Mouse (Mus musculus): ENCODE measurements at regions not wholly inside any gene's neighbourhood (a gene's known extent, or its start where the extent isn't known, plus 50 kb on each side); places are given as distances from the start of the nearest gene placed in this dataset.
"Not testable (repeated sequence)": the region's sequence is repeated elsewhere in the genome, so short reads cannot be mapped to it uniquely, and the experiment has no call there.

DNA sequence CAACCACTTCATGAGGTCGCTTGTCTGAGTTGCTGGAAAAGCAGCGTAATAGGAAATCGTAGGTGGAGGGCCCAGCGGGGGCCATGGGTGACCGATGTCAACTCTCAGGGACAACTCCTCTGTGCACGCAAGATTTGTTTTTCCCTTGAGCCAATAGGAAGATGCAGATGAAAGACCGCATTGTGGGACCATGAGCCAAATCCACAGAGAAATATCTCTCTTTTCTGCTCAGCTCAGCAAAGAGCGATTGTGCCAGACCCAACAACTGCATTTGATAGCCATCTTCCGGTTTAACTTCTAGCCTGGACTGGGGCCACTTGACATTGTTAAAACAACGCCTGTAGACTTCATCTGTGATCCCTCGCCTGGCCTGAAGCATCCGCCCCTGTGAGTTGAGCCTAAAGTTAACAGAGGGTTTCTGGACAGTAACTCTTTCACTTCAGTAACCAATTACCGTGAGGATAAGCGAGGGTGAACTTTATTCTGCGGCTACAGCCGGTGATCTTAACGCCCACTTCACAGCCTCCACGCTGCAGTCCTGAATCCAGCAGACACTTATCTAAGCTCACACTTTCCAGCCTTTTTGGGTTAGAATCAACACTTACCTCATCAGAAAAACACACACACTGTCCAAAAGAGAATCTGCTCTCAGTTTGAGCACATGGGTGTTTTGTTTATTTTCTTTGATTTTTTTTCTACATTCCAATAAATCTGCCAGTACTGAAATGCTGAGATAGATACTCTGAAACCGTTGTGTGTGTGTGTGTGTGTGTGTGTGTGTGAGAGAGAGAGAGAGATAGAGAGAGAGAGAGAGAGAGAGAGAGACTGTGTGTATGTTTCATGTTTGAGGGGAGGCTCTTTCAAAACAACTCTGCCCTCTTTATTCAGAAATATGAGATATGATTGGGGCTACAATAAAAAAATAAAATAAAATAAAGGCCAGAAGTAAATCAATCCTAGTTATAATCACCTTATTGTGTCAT is 111.9 kb downstream of the Tomm20 start:
- DNase-seq (ENCODE audit: low spot score): no peak

DNA sequence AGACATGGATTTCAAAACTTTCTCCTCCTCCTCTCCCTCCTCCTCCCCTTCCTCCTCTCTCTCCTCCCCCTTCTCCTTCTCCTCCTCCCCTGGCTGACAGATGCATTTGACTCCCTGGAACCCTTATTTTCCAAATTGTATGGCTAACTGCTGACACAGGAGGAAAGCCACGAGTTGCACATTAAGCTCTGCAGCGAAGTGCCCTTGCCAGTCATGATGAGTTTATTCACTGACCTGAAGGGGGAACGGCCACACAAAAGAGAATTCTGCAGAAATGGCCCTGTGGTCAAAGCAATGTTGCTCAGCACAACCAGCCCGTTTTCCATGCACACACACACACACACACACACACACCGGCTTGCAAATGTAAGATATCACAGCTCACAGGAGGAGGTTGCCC is 112.6 kb downstream of the Tomm20 start:
- no peak for DNase-seq (ENCODE audit: low spot score)

DNA sequence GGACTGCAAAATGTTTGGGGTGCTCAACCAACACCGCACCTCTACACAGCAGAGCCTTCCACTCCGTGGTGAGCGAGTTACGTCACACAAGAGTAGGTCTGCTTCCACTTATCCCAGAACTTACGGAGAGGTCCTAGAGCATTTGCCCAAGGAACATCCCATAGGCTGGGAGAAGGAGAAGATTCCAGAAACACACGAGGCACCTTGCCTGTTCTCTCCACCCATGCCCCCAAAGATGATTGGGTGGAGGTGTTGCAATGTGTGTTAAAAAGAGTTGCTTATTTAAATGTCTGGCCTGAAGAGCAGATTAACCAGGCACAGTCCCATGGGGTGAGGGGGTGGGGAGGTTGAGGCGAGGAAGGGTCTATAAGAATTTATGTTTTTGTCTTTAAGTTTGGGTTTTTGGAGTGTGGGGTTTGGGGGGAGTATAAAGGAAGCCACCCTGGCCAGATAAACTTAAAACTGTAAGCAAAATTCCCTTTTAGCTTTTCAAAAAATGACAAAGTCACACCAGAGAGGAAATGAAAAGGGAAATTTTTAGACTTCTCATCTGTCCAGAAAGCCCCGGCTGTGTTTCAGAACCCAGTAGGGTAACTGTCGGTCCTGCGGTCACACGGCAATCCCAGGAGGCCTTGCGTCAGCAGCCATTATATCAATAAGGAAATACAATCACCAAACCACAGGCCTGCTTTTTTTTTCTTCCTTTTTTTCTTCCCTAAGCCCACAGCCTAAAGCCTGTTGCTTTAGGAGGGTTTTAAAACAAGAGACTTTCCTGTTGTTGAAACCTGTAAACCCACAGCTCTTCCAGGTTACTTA is 113.3 kb downstream of the Tomm20 start:
- DNase-seq (ENCODE audit: low spot score): no peak

DNA sequence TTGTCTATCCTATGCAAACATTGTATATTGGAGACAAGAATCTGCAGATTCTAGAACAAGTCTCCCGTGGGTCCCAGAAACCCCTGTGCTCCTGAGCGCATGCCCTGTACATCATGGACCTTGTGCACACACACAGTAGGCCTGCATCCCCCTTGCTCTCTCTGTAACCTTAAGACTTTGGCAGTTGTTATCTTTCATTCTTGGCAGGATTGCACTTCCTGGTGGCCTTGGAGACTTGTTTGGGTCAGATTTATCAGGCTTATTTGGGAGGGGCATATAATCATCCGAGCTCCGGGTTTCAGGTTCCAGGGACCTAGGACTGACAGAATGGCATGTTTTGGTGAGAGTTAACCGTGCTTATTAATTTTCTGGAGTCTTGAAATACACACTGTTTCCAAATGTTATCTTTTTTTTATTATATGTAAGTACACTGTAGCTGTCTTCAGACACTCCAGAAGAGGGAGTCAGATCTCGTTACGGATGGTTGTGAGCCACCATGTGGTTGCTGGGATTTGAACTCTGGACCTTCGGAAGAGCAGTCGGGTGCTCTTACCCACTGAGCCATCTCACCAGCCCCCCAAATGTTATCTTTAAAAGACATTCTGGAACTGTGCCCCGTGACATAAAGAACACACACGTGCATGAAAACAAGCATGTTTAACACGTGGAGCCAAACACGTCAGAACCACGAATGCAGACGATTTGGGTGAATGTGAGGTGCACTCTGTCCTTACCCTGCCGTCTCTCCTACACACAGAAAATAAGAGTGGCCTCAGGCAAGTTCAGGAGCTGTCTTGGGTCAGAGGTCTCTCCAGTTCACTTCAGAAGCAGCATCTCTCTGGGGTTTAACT is 114.1 kb downstream of the Tomm20 start:
- DNase-seq (ENCODE audit: low spot score): no peak

DNA sequence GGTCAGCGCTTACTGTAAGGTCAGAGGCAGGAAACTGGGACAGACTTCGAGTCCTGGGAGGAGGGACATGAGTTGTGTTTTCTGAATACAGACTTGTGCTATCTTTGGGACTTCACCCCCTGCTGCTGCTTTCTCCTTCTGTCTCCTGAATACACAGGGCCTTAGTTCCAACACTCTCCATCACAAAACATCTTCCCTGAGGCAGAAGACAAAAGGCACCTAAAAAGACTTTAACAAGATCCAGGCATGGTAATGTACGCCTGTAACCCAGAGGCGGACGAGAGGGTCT is 115.5 kb downstream of the Tomm20 start:
- DNase-seq (ENCODE audit: low spot score): no peak

DNA sequence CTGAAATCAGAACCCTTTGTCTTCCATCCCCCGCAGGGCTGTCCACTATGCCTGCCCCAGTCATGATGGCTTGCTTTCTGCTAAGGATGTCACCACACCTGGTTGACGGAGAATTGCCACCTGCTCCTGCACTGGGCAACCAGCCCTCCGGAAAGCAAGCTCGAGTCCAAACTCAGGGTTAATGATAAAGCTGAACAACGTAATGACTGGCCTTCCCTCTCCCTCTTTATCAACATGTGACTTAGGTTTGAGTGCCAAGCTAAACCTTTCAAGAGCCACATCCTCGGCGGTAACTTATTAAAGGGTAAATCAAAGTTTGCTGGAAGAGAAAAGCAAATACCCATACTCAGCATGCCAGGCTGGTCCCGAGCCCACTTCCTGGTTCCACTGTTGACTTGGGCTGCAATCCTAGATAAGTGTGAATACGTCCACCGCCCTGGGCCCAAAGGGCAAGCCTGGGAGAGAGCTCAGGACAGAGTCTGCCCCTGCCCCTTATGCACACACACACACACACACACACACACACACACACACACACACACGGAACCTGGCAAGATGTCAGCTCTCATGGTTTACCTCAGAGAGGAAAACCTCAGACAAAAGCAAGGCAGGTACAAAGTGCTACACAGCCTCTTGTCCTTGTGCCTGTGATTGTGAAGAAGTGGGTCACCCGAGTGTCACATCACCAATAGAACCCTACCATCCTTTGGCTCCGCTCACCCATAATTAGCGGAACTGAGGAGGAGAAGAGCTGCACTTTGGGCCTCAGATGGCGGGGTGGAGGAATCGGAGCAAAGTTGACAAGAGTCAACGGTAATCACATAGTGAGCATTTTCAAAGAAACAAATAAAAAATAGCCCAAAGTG is 116.0 kb downstream of the Tomm20 start:
- no peak for DNase-seq (ENCODE audit: low spot score)

DNA sequence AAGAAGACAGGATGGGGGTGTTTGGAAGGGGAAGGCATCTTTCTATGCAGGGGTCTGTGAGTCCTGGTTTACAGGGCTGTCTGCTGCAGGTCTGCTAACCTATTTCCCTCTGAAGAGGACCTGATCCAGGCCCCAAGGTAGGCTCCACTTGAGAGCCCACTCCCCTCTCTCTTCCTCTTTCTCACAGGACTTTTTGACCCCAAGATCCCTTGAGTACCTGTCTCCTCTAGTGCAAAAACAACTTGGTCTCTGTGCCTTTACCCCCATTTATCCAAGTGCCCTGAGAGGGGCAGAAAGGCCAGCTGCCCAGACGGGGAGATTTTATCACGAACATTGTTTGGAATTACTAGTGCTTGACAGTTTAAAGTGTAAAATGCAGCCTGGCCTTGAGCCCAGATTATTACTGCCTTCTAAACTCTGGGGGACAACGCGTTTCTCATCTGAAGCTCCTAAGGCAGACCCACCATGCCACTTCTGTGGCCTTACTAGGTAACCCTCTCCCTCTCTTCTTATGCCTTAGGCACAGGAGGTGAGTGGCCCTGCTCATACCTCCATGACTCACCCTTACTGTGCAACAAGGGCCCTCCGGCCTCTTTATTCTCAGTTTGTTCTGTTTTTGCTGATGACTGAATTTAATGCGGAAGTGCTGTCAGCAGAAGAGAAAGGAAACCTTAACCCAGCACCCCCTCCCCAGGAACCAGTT is 117.8 kb downstream of the Tomm20 start:
- no peak for DNase-seq (ENCODE audit: low spot score)

DNA sequence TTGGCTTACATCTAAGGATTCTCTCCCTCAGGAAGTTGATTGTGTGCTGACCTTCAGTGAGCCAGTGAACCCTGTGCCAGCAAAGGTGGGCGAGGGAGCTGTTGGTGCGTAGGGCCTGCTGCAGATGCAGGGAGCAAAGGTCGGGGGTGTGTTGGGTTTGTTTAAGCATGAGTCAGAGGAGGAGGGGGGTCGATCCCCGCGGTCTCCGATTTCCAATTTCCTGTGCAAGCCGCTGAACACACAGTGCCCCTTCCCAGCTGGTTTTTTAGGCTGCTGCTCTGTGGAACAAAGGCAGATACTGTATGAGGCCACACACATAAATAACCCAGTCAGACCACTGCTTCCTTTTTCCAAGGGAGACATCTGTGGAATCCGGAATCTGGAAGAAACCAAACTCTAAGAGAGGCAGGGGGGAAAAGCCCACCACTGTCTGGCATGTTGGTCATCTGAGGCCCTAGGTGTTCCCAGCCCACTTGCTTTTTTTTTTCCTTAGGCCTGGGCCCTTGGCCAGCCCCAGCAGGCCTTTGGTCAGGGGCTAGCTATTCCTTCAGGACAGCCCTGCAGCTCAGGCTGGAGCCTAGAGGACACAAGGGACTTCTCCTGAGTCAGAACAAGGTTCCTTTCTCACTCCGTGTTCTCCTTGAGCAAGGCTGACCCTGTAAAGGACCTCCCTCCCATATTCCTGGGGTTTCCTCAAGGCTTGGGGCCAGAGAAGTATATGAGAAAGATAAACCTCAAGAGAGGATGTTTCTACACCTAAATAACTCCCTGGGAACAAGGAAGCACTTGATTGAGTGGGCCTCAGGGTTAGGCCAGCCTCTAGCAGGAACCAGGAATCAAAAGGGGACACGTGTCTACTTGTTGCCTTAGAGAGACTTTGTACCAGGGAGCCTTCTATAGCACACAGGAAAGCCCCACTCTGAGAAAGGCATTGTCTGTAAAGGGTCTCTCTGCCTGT is 119.0 kb downstream of the Tomm20 start:
- no peak for DNase-seq (ENCODE audit: low spot score)

DNA sequence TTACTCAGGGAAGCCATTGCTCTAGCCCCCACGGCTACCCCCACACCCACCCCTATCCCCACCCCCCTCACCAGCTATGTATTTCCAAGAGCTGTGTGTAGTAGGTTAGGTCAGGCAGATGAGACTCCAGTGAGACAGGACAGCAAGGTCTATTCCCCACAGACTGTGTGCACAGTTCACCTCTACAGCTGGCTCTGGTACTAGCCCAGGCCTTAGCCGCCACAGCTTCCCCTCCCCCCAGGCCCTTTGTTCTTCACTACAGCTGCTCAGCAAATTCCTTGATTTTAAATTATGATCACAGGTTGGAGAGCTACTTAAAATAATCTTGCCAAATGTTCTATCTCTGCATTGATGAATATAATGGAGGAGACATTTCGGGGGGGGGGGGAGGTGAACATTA is 119.8 kb downstream of the Tomm20 start:
- DNase-seq (ENCODE audit: low spot score): no peak

DNA sequence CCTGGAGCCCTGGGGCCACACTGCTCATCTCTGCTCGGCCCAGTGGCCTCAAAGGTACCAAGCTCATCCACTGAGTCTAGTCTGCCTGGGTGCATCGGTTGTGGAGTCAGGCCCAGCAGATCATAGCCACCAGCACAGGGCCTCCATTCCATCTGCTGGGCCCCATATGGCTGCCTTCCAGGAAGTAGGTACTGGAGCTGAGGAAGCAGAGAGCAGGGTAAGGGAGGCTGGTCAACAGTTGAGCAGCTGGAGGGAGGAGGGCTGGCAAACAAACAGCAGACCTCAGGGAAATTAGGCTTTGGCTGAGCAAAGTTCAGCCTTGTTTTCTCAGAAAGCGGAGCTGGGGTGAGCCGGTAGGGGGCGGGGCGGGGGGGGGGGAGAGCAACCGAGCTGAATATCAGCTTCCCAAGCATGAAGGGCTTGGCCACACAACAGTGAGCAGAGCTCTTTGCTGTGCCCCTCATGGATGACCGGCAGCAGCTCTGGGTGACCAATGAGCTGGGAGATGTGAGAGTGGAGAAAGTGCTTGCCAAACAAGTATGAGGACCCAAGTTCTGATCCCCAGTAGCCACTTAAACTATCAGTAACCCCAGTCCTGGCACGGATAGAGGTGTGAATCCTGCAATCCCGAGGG is 121.0 kb downstream of the Tomm20 start:
- DNase-seq (ENCODE audit: low spot score): no peak

DNA sequence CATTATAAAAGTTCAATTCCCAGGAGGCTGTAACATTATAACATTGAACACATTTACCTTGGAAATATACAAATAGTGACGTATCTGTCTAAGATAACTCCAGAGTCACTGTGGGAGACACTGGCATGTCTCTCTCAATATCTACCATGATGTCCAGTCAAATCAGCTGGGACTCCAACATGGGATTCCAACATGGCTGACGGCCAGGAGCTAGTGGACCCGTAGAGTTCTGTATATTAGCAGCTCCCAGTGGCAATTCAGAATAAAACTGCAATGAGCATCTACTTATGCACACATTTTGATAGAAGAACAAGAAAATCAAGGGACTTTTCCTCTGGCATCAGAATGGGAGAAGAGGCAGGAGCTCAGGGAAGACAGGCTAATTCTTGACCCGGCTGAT is 123.4 kb downstream of the Tomm20 start:
- DNase-seq (ENCODE audit: low spot score): no peak

DNA sequence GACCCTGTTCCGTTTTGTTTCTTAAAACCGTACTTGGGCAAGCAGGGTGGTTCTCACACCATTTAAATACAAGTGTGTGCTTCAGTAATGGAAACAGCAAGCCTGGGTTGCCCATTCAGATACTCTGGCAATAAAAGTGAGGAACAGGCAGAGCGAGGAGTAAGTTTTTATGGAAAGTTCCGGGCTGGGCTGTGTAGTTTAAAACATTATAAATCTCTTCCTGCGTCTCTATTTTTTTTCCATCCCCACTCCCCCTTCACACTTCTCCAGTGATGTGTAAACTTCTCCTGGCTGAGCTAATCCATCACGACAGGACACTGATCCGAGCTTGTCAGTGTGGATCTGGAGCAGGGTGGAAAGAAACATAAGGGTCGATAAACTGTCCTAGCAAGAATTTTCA is 124.4 kb downstream of the Tomm20 start:
- DNase-seq (ENCODE audit: low spot score): no peak

DNA sequence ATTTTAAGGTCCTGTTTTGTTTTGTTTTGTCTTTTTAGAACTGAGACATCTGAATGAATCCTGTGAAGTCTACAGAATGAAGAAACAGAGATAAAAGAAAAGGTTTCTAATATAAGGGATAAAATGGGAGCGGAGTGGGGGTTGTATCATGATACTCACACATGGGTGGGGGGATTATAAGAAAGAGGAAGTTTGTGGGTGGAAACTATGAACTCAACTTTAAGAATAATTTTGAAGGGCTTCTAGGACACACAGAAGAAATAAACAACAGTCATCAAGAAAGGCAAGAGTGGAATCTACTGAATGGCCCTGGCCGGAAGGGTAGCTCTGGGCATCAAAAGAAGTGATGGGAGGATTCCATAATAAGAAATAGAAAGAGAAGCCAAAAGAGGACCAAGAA is 125.1 kb downstream of the Tomm20 start:
- DNase-seq (ENCODE audit: low spot score): no peak

DNA sequence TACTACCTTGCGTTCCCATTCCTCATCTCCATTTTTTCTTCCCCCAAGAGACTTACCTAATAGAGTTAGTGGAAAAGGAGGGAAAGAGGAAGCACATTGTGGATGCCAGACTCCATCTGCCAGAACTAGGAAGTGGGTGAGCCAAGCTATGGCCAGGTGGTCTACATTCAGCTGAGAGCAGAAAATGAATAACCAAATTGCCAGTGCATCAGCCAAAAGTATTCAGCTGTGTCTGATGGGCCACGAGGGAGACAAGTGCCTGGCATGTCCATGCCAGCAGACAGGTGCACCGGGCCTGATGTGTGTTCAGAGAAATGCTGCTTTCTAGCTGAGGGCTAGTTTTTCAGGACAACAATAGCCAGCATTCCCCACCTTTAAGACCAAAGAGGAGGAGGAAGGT is 126.4 kb downstream of the Tomm20 start:
- DNase-seq (ENCODE audit: low spot score): no peak

DNA sequence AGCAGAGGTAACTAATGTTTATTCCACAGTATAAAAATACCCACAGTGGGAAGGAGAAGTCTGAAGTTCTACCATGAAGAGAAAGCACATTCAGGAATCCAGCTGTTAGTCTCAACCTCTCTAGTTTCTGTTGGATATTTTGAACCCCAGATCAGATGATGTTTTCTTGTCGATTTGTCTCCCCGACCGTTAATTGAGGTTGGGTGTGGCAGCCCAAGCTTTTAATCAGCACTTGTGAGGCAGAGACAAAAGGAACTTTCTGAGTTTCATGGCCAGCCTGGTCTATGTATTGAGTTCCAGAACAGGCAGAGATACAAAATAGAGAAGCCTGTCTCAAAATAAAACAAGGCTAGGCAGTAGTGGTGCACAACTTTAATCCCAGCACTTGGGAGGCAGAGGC is 129.5 kb downstream of the Tomm20 start:
- DNase-seq (ENCODE audit: low spot score): peak; percentile 28

DNA sequence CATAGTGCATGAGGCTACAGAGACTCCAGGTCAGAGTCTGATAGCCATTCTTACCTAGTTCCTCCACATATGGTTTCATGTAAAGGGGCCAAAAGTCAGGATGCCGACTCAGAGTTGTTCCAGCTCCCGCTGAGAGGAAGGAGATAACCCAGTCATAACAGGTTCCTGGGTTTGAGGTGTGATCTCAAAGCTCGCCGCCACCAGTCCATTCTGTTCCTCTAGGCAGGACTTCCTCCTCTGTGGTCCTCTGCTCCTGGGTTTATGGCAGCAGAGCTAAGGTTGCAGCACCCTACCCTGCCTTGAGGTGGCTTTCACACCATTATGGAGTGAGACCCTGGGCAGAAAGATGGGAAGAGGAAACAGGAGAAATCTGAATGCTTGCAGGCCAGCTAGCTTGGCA is 131.2 kb downstream of the Tomm20 start:
- no peak for DNase-seq (ENCODE audit: low spot score)

DNA sequence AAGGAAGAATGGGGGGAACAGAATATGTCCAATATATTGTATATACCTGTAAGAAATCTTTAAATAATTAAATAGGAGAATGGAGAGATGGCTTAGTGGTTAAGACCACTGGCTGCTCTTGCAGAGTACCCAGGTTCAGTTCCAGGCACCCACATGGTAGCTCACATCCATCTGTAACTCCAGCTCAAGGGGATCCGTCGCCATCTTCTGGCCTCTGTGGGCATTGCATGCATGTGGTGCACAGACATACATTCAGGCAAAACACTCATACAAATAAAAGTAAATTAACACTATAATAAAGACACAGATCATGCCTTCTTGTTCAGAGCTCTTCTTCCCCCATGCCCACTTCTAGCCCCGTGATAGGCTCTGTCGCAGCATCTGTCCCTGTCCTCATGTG is 132.0 kb downstream of the Tomm20 start:
- DNase-seq (ENCODE audit: low spot score): no peak

DNA sequence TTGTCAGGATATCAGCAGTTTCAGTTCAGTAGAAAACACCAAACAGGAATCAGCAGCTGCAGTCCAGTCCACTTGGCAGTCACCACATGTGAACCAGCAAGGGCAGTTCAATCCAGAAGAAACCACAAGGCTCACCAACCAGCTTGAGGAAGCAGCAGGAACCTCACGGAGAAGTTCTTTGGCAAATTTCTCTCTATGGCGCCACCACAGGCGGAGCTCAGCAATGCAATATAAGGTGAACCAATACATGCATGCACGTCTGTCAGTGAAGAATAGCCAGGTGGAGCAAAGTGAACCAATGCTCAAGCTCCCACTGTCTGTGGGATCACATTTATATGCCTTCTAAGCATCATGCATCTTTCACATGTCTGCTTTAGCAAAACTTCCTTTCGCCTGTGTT is 132.9 kb downstream of the Tomm20 start:
- no peak for DNase-seq (ENCODE audit: low spot score)

DNA sequence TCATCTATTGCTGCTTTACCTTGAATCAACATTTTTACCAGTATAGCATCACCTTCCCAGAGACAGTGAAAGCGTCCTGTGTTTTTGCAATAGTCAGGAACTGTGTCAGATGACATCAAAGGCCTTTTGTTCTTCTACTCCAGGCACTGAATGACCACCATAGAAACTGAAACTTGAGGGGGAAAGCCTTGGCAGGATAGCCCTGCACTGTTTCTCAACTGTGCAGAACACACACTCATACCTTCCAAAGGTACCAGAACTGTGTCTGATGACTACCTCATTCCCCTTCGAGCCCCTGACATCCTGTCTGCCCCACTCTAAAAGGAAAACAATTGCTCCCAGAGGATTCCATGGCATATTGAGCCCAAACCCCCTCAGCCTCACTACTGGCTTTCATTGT is 134.3 kb downstream of the Tomm20 start:
- not testable (repeated sequence) for DNase-seq (ENCODE audit: low spot score)
